Mouse (Mus musculus) heart, postnatal 10 days (tissue): ENCODE results near the gene Zfp563. TPM values are rescaled to one million over a fixed set of nuclear protein-coding genes. Genes with fewer than 3 reads are reported as not detected.

Experiments
- DNase-seq, 2 experiments: peaks; one replicate each; pipeline ENCODE4 v3.0.0; 2021
- intact Hi-C: fragments of 180-260 bp; cut with DNase I; formaldehyde crosslinking; loops from one replicate; pipeline ENCODE4 v1.15.1; 2025
- total RNA-seq, 2 experiments: library from RNA; stranded (reverse); gene quantifications; 2 replicates each; pipeline ENCODE4 v1.2.3; 2021

The Zfp563 gene
- 1 to 10 TPM; 5.8 to 8.2 TPM for total RNA-seq

DNA sequence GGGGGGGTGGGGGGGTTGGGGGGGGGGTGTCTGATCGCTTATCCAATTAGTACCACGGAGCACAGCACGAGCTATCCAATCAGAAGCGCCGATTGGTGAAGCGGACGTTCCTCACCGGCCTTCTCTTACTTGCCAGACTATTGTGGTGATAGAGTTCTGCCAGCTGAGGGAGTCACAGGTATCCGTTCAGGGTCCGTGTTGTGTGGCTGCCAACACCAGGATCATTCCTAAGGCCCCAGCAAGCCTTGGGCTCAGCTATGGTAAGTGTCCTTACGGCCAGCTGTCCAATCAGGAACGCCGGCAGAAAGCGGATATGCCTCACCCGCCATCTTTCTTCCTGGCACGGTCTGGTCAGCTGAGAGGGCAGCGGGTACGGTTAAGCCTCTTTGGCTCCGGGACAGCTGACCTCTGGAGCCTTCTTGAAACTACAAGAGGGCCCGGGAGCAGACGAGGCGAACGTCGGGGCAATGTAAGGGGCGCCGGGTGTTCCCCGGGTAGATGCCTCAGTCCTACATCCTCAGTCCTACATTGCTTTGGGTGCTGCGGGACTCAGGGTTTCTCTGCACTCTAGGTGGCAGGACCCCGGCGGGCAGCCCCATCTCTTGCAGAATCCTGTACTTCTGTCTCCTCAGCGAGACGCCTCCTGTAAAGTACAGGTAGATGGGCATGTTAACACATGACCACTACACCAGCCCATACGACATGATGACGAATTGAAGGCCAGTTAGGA is at the start of gene Zfp563:
Gene Zfp563 (plus strand): TSS at position 91 of the 730 bp plus-strand sequence.
- intact Hi-C loops = loop anchor here (10.0 kb wide), 1 partner anchor 305 kb away; the partner anchor contains the start of gene Zfp101

DNA sequence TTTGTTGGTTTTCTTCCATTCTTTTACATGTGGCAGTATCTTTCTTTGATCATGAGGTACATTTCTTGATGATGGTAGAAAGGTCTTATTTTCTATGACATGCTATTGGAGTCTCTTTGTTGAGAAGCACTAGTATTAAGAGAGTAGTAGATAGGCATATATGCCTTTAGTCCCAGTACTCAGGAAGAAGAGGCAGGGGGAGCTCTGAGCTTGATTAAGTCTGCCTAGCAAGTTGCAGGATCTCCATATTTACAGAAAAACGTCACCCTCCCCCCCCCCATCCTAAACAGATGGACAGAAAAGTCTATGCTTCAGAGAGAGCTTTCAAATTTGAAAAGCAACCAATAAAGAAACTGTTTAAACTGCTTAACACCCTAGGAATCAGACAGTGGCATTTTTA is 30.3 kb upstream of the Zfp563 start:
- DNase-seq = no peak
- intact Hi-C loops = no loop called here

More for the DNA sequence above, at the start of gene Zfp563:
- DNase-seq = peak; percentile 97 to 98

DNA sequence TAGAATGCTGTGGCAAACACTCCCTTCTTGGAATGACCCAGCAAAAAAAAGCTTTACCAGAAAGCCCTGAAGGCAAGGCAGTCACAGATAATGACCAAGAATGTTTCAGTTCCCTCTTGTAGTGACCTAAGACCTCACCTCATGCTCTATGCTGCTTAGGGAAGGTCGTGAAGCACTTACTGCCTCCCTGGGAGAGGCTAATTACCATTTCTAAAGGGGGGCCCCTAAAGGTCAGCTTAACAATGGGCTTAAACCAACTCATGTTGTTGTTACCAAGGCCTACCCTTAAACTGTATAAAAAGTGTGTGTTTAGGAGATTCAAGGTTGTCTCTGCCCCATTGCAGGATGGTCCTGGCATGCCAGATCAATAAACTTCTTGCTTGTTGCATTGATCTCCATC is 26.1 kb upstream of the Zfp563 start:
- intact Hi-C loops = no loop called here
- DNase-seq = no peak

DNA sequence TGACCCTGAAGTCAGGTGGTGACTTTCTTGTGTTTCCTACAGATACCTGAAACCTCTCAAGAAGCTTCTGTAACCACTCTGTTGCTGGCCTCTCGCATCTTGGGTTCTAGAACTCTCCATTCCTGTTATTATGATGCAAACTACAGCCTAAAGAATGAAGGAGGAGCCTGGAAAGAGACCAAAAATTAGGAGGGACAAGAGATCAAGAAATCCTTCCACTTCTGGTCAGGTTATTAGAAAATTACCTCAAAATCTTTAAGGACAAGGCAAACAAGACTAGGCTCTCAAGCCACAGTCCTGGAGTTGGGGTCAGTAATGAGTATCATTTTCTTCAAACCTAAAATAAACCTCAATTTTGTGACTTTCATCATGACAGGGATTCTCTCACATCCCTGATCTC is 21.2 kb upstream of the Zfp563 start, which contains the start of gene 4921501E09Rik:
Gene 4921501E09Rik (minus strand): TSS at position 101 of the 400 bp plus-strand sequence.
- intact Hi-C loops = no loop called here
- DNase-seq = no peak

DNA sequence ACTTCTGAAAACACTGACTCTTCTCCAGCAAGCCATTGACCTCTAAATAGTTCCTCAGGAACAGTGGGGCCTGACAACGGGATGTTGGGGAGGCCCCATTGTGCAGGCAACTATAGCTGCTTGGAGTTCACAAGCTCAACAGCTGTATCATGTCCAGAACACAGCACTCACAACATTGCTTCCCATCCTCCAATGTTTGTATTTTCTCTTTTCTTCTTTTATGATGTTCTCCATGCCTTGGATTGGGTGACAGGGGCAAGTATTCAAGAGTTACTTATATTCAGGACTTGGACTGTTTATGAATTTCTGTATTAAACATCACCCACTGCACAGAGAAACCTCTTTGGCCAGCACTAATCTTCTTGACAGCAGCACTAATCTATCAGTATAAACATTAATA is 2.5 kb downstream of the Zfp563 start:
- intact Hi-C loops = no loop called here
- no peak for DNase-seq

DNA sequence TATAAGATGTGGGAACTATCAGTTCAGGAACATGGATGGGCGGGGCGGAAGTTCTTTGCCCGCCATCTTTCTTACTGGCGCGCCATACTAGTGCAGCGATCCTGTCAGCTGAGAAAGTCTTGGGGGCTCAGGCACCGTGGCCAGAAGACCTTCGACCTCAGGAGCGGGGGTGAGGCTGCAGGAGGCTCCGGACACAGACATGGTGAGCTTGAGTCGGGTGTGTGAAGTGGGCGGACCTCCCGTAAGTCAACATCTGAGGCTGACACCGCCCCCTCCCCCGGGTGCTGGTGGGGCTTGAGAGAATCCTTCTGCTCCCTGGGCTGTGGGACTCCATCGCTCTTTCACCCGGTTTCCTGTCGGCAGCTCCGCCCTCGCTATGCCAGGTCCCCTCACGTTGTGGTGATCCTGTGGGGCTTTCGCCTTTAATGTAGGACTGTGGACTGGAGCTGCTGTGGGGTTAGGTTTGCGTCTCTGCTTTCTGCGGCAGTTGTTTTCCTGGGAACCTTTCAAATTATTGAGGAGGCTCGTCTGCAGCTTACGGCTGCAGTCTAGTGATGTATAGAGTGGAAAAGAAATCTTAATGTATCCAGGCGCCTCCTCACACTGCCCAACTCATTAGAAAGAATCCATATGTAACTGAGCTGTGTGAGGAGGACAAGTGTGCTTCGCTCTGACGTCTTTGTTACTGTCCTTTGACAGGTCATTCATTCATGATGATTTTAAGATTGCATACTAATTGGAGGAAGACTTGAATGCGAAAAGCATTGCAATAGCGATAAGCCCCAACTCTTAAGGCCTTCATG is 3.5 kb downstream of the Zfp563 start:
- DNase-seq = peak; percentile 86 to 89
- intact Hi-C loops = no loop called here

DNA sequence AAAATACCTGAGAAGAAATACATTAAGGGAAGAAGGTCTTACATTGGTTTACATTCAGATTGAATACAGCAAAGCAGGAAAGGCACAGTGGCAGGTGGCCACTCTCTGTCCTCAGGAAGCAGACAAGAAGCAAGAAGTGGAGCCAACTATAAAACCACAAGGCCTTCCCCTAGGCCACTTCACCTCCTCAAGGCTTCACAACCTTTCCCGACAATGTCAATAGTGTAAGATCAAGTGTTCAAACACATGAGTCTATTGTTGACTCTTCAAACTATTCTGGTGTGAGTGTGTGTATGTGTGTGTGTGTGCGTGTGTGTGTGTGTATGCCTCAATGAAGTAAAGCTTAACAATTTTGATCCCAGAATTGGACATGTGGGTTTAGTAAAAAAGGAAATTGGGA is 8.3 kb downstream of the Zfp563 start:
- DNase-seq = no peak
- intact Hi-C loops = no loop called here

DNA sequence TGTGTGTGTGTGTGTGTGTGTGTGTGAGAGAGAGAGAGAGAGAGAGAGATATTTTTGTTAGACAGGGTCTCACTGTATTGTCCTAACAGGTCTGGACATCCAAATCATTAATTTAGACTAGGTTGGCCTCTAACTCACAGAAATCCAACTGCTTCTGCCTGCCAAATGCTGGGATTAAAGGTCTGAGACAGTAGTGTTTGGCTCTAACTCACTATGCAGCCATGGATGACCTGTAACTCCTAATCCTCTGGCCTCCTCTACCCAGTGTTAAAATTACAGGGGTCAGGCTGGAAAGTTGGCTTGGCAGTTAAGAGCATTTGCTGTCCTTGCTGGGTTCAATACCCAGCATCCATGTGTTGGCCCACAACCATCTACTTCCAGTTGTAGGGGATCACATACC is 35.4 kb downstream of the Zfp563 start:
- intact Hi-C loops = no loop called here
- no peak for DNase-seq

DNA sequence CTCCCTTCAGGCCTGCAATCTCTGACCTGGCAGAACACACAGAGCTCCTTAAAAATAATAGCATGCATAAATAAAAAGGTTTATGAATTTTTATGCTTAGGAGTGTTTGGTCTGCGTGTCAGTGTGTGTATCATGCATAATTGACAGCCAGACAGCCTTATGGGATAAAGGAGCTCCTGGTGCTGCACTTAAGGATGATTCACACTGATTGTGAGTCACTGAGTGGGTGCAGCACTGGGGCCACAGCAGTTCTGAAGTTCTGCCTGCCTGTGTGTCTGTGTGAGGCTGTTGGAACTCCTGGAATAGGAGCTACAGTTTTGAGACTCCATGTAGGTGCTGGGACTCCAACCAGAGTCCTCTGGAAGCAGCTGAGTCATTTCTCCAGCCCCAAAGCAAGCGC is 37.1 kb downstream of the Zfp563 start:
- DNase-seq = no peak
- intact Hi-C loops = no loop called here

DNA sequence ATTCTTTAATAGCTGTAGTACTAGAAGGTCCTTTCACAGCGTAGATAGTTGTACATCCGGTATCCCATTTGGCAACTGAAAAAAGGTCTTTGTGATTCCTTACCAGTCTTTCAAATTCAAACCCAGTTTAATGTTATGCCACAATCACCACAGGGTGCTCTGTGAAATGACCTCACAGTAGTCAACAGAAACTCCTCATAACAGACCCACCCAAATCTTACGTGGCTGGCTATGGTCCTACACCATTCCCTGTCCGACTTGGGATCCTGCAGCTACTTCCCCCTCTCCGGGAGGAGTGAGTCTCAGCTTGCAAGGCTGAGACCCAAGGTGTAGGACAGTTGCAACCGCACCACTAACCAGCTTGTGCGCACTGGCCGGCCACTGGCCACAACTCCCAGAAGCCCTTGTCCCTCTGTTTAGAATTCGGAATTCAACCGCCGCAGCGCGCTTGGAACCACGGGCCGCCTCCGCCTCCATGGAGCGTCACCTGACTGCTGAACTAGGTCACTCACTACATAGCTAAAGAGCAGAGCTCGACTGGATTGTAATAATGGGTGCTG is 50.2 kb downstream of the Zfp563 start, which contains the start of gene Morc2b:
Gene Morc2b (minus strand): TSS at position 423 of the 560 bp plus-strand sequence.
- DNase-seq = no peak
- intact Hi-C loops = no loop called here

Other genes with a start within 250 kb of the Zfp563 start
- gene Zfp870, start 197.7 kb upstream of the Zfp563 start, total RNA-seq = 10 to 100 TPM in 1 of 2 experiments, 1 to 10 TPM in 1; 10.0 to 10.7 TPM
- not detected for gene Cyp4f14, start 172.0 kb upstream of the Zfp563 start, total RNA-seq
- 10 to 100 TPM; 13.7 to 15.7 TPM for gene Cyp4f13, start 141.9 kb upstream of the Zfp563 start, total RNA-seq
- 1 to 10 TPM; 3.0 to 4.0 TPM for gene Zfp472, start 123.5 kb upstream of the Zfp563 start, total RNA-seq
- gene Zfp952, start 96.2 kb upstream of the Zfp563 start, total RNA-seq = 1 to 10 TPM; 7.9 to 8.5 TPM
- 1 to 10 TPM; 6.2 to 6.4 TPM for gene Zfp763, start 55.9 kb upstream of the Zfp563 start, total RNA-seq
- not detected for gene 4921501E09Rik, start 21.3 kb upstream of the Zfp563 start, total RNA-seq
- gene Morc2b, start 50.4 kb downstream of the Zfp563 start, total RNA-seq = not detected
- gene Olfr55, start 79.1 kb downstream of the Zfp563 start, total RNA-seq = not detected
- gene Olfr239, start 102.0 kb downstream of the Zfp563 start, total RNA-seq = not detected
- gene Olfr1564, start 132.4 kb downstream of the Zfp563 start, total RNA-seq = under 1 TPM; 0.12 to 0.19 TPM
- gene Zfp955a, start 165.8 kb downstream of the Zfp563 start, total RNA-seq = 10 to 100 TPM; 11.5 to 12.1 TPM
- not detected for gene Olfr63, start 175.4 kb downstream of the Zfp563 start, total RNA-seq
- gene Zfp955b, start 200.2 kb downstream of the Zfp563 start, total RNA-seq = 10 to 100 TPM; 14.4 to 15.5 TPM